Mouse (Mus musculus) naive thymus-derived CD4-positive, alpha-beta T cell, adult 2 months (primary cell): ENCODE results near the gene Olfr483.

Experiments
- DNase-seq: peaks from one replicate; pipeline ENCODE4 v3.0.0-alpha.2; 2011; ENCODE audit warnings: low read depth

Gene Olfr483

GRCm38 (mm10) chr7:108100549-108100948 lies at the start of gene Olfr483:
TSS of gene Olfr483 (plus strand) at chr7:108100849.
- no peak for DNase-seq

- no peak for DNase-seq
These were observed 33.4 kb upstream of the Olfr483 start, which contains the start of gene Olfr480 for GRCm38 (mm10) chr7:108067246-108067645. TSS of gene Olfr480 (minus strand) at chr7:108067346.

DNA sequence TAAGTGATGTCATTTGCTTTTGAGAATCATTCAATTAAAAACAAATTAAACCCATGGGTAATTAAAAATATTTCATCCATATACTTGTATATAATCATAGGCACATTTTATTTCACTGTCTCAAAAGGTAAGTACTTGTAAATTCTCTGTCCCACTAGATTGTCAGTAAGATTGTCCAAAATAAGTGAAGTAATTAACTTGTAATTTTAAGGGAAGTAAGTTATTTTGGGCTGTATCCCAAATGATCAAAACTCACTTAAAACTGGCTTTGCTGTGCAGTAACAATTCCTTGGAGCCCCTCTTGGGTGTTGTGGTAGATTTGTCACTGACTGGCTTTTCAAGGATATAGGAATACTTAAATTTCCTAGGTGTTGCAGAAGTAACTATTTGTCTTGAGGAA lies 21.1 kb upstream of the Olfr483 start, which contains the start of gene Olfr481:
TSS of gene Olfr481 (plus strand) at position 301 of the 400 bp plus-strand sequence.
- no peak for DNase-seq

- DNase-seq = no peak
These were observed 3.2 kb upstream of the Olfr483 start, which contains the start of gene Olfr482 for GRCm38 (mm10) chr7:108097486-108097885. TSS of gene Olfr482 (minus strand) at chr7:108097586.

- DNase-seq = no peak
These were observed 20.0 kb downstream of the Olfr483 start for GRCm38 (mm10) chr7:108120681-108121080.

- no peak for DNase-seq
These were observed 20.8 kb downstream of the Olfr483 start for GRCm38 (mm10) chr7:108121416-108121815.

DNA sequence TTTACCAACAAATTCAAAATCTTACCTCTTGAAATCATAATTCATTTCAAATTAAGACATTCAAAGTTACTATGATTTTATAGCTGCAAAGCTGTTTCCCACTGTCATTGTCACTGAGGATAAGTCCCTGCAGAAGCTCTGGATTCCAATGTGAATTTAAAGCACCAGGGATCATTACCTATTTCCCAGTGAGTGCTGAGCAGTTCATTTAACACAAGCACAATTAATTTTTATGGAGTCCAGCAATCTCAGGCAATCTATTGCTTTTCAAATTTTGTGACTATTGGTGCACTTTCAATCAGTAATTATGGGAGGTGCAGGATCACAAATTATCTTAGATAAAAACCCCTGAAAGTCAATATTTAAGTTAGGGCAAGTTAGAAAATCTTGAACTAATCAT lies 26.7 kb downstream of the Olfr483 start, which contains the start of gene Olfr484:
TSS of gene Olfr484 (minus strand) at position 101 of the 400 bp plus-strand sequence.
- no peak for DNase-seq
